Mouse (Mus musculus): Measurements from ENCODE around the gene Ccr8.

Ccr8 gene

DNA sequence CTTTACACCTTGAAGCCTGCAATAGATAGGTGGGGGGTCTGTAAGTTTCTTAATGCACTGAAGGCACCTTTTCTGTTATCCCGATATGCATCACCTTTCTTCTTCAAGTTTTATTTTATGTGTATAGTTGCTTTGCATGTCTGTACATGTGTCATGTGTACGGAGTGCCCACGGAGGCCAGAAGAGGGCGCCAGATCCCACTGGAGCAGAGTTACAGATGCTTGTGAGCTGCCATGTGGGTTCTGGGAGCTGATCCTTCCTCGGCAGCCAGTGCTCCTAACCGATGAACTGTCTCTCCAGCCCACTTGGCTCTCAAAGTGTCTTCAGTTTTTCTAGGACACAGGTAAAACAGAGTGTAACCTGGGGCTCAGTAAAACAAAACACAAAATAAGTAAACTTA, 10.7 kb upstream of the Ccr8 start:
- POLR2A ChIA-PET: interaction anchor here in 3 of 4 experiments (0.6 to 3.3 kb wide), 5 partner anchors 17 to 166 kb away, joined by 3 to 13 read pairs (median 4); partner anchors contain the start of gene Rpsa (in 1 of the 3)
- CTCF ChIA-PET: interaction anchor here (0.6 to 2.2 kb wide), 36 partner anchors 7 to 187 kb away, joined by 3 to 23 read pairs (median 4); partner anchors contain the start of genes Ccr8 (in 2 of the 4), Cx3cr1 (in 1 of the 4), Mobp (in 1 of the 4) and Slc25a38 (in 1 of the 4)

DNA sequence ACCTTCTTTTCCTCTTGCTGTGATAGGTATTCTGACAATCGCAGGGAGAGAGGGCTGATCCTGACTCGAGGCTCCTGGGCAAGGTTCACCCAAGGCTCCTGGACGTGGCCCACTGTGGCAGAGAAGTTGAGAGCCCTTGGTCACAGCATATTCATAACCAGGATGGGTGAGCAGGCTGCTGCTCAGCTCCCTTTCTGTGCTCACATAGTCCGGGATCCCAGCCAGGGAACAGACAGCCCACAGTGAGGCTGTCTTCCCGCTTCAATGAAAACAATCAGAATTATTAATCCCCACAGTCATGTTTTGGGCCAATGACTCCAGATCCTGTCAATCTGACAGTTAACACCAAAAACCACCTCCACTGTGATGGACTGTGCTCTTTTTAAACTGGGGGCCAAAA, 9.9 kb upstream of the Ccr8 start:
- POLR2A ChIA-PET: interaction anchor here in 3 of 4 experiments (0.6 to 3.3 kb wide), 5 partner anchors 12 to 165 kb away, joined by 3 to 13 read pairs (median 4); partner anchors contain the start of gene Rpsa (in 1 of the 3)
- CTCF ChIA-PET: interaction anchor here (0.6 to 2.1 kb wide), 24 partner anchors 9 to 188 kb away, joined by 3 to 23 read pairs (median 4); partner anchors contain the start of genes Ccr8 (in 1 of the 4), Cx3cr1 (in 1 of the 4), Mobp (in 1 of the 4) and Wdr48 (in 1 of the 4)

DNA sequence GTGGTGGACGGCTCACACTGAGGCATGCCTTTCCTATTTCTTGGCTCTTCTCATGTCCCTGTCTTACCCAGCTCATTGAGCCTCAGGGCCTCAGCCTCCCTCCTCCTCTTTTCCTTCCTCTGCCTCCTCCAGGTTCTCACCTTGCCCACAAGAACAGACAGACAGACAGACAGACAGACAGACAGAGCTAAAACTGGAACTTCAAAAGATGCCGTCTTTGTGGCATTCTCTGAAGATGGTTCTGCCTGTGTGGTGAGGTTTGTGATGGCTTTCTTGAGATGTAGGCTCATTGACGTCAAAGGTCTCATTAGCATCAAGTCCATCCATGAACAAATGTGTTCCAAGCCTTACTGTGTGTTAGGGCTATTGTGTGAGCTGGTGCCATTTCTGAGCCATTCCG, 9.2 kb upstream of the Ccr8 start:
- ChIA-PET POLR2A (interaction anchor here in 2 of 4 experiments (0.6 to 1.1 kb wide), 2 partner anchors 12 to 69 kb away, joined by 3 read pairs; no protein-coding TSS in a partner anchor), CTCF (interaction anchor here in 3 of 4 experiments (0.7 to 1.5 kb wide), 7 partner anchors 10 to 1555 kb away, joined by 3 to 13 read pairs (median 5); no protein-coding TSS in a partner anchor)

DNA sequence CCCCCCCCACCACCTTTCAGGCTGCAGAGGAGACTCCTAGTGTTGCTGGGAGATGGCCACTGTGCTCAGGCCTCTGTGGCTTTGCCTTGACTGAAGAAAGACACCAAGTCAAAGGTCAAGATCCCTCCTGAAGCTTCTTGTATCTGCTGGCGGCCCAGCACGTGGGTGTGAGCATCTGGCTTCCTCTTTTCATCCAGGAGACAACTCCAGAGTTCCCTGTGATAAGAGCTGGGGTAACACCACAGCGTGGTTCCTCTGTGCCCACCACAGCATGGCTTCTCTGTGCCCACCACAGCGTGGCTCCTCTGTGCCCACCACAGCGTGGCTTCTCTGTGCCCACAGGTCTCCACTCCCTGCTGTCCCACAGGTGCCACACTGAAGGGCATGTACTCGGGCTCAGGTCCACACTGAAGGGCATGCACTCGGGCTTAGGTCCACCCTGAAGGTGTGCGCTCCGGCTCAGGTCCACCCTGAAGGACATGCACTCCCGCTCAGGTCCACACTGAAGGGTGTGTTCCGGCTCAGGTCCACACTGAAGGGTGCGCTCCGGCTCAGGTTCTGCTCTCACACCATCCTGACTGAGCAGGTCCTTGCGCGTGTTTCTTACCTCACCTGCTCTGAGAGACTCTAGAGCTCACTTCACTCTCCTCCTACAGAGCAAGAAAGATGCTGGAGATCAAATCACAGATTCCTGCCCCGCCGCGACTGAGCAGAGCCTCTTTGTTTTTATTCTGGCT, 8.6 kb upstream of the Ccr8 start:
- ChIA-PET POLR2A (interaction anchor here in 2 of 4 experiments (0.5 to 1.1 kb wide), 2 partner anchors 69 to 134 kb away, joined by 3 read pairs; no protein-coding TSS in a partner anchor), CTCF (interaction anchor here (0.7 to 1.7 kb wide), 10 partner anchors 10 to 1555 kb away, joined by 3 to 13 read pairs (median 6); no protein-coding TSS in a partner anchor)

DNA sequence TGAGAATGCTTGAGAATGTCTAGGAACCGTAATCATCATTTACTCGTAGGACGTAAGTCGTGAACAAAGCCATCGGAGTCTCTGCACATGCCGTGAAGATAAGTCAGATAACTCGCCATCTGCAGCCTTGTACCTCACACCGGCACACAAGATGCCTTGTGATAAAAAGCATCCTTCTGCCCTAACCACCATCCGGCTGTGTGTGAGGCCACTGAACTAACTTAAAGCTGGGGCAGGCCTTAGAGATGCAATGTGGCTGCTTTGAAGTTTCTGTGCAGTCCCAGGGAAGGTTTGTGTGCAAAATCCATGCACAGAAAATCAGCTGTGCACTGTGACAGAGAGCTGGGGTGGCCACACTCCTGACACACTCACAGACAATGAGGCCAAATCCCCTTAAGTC, 7.5 kb upstream of the Ccr8 start:
- ChIA-PET POLR2A (interaction anchor here in 1 of 4 experiments (0.7 kb wide), 1 partner anchor 15 kb away, joined by 3 read pairs; no protein-coding TSS in a partner anchor), CTCF (interaction anchor here in 1 of 4 experiments (1.4 to 1.7 kb wide), 2 partner anchors 11 to 27 kb away, joined by 3 to 5 read pairs; no protein-coding TSS in a partner anchor)

DNA sequence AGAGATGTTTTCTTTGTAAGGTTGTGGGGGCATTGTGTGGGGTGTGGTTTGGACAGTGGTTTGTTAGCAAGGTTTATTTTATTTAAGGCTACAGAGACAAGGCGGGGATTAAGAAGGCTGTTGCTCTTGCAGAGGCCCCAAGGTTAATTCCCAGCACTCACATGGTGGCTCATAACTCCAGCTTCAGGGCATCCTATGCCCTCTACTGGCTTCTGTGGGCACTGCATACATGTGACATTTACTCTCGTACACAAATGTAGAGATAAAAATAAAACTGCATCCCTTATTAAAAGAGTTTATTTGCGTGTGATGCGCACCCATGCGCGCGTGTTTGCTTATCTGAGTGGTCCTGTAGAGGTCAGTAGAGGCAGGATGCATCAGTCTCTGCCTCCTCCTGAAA, 2.8 kb upstream of the Ccr8 start:
- CTCF ChIA-PET: interaction anchor here in 3 of 4 experiments (0.5 to 3.7 kb wide), 14 partner anchors 8 to 156 kb away, joined by 3 to 15 read pairs (median 4); no protein-coding TSS in a partner anchor
- POLR2A ChIA-PET: interaction anchor here in 2 of 4 experiments (0.8 to 1.5 kb wide), 4 partner anchors 9 to 84 kb away, joined by 3 to 4 read pairs (median 3); no protein-coding TSS in a partner anchor

DNA sequence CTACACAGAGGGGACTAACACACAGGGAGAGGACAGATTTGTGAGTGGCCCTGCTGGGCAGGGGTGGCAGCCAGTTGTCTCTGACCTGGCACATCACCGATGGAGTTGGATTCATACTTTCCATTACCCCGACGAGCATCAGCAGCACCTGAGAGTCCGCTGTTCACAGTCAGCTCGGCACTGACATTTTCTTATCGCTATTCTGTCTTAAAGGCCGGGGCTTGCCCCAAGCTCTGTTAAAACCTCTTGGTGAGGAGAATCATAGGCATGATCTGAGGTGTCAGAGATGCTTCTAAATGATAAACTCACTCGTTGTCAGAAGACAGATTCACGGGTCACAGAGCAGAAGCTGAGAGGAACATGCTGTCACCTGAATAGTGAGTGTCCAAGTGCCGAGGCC, 828 bp upstream of the Ccr8 start:
- POLR2A ChIA-PET: no interaction called here
- CTCF ChIA-PET: interaction anchor here in 3 of 4 experiments (0.8 to 1.3 kb wide), 5 partner anchors 10 to 20 kb away, joined by 3 to 5 read pairs (median 3); no protein-coding TSS in a partner anchor

DNA sequence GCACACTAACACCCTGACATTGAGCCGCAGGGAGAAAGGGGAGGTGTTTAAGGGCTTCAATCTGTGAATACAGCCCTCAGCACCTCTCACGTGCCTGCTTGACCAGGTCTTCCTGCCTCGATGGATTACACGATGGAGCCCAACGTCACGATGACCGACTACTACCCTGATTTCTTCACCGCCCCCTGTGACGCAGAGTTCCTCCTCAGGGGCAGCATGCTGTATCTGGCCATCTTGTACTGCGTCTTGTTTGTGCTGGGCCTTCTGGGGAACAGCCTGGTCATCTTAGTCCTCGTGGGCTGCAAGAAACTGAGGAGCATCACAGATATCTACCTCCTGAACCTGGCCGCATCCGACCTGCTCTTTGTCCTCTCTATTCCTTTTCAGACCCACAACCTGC, 1.8 kb downstream of the Ccr8 start:
- POLR2A ChIA-PET: interaction anchor here in 1 of 4 experiments (0.6 to 0.9 kb wide), 2 partner anchors 34 kb away, joined by 3 read pairs; partner anchors contain the start of gene Rpsa
- CTCF ChIA-PET: no interaction called here

DNA sequence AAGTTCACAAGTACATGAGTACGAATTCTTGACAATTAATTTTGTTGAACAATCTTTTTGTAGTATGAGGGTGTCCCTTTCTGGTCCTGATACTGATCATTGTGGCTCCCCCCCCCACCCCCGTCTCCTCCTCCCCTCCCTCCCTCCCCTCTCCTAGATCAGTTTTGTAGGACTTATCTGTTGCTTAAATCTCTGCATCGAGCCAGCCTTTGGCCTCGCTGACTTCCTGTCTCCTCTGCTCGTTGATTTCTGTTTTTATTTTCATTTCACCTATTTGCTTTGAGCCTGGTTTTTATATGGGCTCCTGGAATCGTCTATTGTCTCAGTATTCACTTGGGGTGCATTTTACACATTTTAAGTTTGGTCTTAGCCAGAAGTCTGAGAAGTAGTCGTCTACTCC, 4.0 kb downstream of the Ccr8 start:
- CTCF ChIA-PET: interaction anchor here in 2 of 4 experiments (0.6 kb wide), 2 partner anchors 51 to 100 kb away, joined by 3 to 5 read pairs; no protein-coding TSS in a partner anchor
- POLR2A ChIA-PET: no interaction called here

DNA sequence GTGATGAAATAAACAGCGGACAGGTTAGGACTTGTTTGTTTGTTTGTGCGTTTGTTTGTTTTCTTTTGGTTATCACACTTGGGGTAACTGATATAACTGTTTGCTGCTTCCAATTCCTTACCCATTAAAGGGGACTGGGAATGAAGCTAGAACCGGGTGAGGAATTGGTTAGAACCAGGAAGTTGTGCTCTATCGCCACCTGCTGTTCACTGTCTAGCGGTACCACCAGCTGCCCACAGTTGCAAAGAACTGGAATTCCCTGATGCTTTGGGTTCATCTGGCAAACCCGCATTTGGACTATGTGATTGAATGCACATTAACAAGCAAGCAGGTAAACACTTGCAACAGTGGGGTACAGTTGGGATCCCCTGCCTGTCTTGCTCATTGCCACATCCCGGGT, 6.8 kb downstream of the Ccr8 start:
- CTCF ChIA-PET: interaction anchor here (0.5 to 2.7 kb wide), 75 partner anchors 9 to 540 kb away, joined by 3 to 23 read pairs (median 4); partner anchors contain the start of genes Slc25a38 (in 3 of the 4), Mobp (in 1 of the 4), Rpsa (in 1 of the 4) and Xirp1 (in 1 of the 4)
- POLR2A ChIA-PET: interaction anchor here (0.6 to 4.7 kb wide), 26 partner anchors 9 to 315 kb away, joined by 3 to 26 read pairs (median 4); partner anchors contain the start of genes Rpsa (in 4 of the 4) and Slc25a38 (in 2 of the 4)

DNA sequence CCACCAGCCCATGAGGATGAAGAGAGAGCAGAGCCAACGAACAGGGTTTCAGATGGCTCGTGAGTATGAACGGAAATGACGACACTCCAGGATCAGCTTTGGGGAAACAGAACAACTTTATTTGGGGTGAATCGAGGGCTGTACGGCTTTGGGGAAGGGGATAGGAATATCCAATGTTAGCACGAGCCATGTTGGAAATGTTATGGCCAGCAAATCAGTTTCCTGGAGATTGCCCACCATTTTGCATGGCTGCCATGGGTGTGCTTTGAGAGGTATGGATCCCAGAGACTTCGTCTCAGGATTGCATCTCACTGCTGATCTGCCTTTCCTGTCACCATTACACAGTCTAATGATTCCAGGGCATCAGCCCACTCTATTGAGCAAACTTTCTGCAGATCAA, 7.4 kb downstream of the Ccr8 start:
- ChIA-PET POLR2A (interaction anchor here (0.6 to 4.7 kb wide), 22 partner anchors 11 to 314 kb away, joined by 3 to 26 read pairs (median 4); partner anchors contain the start of genes Rpsa (in 4 of the 4) and Slc25a38 (in 2 of the 4)), CTCF (interaction anchor here (0.5 to 2.7 kb wide), 62 partner anchors 10 to 541 kb away, joined by 3 to 23 read pairs (median 4); partner anchors contain the start of genes Slc25a38 (in 3 of the 4), Mobp (in 1 of the 4), Rpsa (in 1 of the 4) and Xirp1 (in 1 of the 4))

DNA sequence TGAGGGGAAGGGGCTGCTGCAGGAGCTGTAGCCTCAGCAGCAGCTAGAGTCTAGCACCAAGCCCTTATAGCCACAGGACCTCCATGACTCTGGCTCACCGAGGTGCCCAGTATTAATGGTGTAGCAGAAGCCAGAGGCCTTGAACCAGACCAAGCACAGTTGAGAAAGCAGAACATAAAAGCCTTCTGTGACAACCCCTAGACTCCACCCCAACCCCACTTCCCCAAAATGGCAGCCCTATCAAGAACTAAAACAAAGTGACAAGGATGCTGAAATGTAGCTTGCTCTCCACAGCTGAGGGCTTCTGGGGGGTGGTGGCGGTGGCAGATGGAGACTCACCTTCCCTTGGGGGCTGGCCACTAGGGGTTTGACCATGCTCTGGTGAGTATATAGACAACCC, 9.3 kb downstream of the Ccr8 start:
- POLR2A ChIA-PET: interaction anchor here in 1 of 4 experiments (0.6 to 4.7 kb wide), 5 partner anchors 9 to 474 kb away, joined by 3 to 26 read pairs (median 4); partner anchors contain the start of genes Rpsa and Slc25a38

DNA sequence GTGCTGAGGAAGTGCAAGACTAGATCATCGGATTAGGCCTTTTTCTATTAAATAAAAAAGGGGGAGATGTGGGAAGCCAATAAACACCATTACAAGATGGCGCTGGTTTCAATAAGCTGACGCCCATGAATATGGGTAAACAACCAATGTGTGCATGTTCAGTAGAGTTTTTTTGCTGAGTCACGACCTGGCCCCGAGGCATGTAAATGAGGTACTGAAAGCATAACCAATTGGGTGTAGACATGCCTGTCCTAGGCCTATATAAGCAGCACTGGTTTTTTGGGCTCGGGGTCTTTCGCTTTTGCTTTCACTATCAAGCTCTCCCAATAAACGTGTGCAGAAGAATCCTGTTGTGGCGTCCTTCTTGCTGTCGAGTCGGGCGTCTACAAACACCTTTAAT, 17.0 kb downstream of the Ccr8 start:
- CTCF ChIA-PET: interaction anchor here in 1 of 4 experiments (1.6 kb wide), 1 partner anchor 136 kb away, joined by 5 read pairs; no protein-coding TSS in a partner anchor

More for the DNA sequence above, 9.3 kb downstream of the Ccr8 start:
- CTCF ChIA-PET: interaction anchor here in 1 of 4 experiments (0.7 kb wide), 1 partner anchor 28 kb away, joined by 4 read pairs; no protein-coding TSS in a partner anchor

DNA sequence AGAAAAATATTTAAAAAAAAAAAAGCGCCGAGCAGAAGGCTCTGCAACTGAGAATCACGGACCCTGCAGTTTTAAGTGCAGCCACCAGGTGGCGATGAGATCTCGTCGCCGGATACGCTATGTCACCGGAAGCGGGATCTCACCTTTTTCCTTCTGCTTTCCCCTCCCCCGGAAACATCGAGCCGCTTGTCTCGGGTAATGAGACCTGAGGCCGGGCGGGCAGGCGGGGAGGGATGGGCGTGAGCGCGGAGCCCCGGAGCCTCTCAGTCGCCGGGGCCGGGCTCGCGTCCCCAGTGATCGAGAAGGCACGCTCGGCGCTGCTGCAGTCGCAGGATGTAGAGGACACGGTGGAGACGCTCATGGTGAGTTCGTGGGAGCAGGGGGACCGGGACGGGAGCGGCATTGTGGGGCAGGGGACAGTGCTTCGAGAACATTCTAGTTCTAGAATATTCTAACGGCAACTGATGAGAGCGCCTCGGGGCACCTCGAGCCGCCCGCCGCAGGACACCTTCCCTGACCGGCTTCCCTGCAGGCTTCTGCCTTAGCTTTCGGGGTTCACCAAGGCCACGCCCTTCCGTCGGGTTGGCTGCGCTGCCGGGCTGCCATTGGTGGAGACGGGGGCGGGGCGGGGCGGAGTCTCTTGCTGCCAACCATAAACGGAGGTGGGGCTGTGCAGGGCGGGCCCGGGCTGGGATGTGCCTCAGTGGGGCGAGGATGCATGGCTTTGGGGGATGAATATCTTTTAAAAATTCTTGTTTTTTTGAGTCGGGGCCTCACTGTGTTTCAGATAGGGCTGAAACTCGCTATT, 18.5 kb downstream of the Ccr8 start, which contains the start of gene Slc25a38:
TSS of gene Slc25a38 (plus strand) at position 164 of the 808 bp plus-strand sequence.
- ChIA-PET POLR2A (interaction anchor here (0.6 to 19.0 kb wide), 32 partner anchors 9 to 462 kb away, joined by 3 to 551 read pairs (median 4); partner anchors contain the start of genes Rpsa (in 4 of the 4), Csrnp1 (in 1 of the 4) and Mobp (in 1 of the 4)), CTCF (interaction anchor here in 3 of 4 experiments (0.6 to 1.9 kb wide), 11 partner anchors 12 to 135 kb away, joined by 3 to 10 read pairs (median 3); no protein-coding TSS in a partner anchor)

More for the DNA sequence above, 17.0 kb downstream of the Ccr8 start:
- POLR2A ChIA-PET: interaction anchor here in 3 of 4 experiments (0.5 to 19.0 kb wide), 7 partner anchors 10 to 125 kb away, joined by 3 to 551 read pairs (median 13); partner anchors contain the start of gene Rpsa (in 2 of the 3)

DNA sequence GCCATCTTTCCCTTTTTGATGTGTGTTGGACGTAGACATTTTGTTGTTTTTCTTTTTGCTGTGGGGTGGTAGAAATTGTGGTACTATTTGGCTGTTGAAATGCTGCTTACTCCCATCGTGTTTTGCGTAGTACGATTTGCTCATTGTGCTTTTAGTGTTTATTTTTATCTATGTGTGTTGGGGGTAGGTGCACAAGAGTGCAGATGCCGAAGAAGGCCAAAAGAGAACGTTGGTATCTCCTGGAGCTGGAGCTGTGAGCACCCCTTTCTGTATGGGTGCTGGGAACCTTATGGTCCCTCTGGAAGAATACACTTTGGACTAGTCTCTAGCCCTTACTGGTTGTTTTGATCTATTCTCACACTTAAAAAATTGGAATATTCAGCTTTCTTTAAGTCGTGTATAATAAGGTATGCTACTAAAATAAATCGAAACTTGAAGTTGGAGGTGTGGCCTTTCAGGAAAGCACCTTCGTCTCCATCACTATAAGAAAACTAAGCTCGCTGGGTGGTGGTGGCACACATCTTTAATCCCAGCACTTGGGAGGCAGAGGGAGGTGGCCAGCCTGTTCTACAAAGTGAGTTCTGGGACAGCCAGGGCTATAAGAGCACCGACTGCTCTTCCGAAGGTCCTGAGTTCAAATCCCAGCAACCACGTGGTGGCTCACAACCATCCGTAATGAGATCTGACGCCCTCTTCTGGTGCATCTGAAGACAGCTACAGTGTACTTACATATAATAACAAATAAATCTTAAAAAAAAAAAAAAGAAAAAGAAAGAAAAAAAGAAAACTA, 19.4 kb downstream of the Ccr8 start:
- ChIA-PET CTCF (interaction anchor here in 3 of 4 experiments (0.6 to 1.9 kb wide), 9 partner anchors 13 to 180 kb away, joined by 3 to 10 read pairs (median 4); no protein-coding TSS in a partner anchor), POLR2A (interaction anchor here (0.6 to 19.0 kb wide), 27 partner anchors 9 to 461 kb away, joined by 3 to 551 read pairs (median 4); partner anchors contain the start of genes Rpsa (in 4 of the 4), Csrnp1 (in 1 of the 4) and Mobp (in 1 of the 4))

DNA sequence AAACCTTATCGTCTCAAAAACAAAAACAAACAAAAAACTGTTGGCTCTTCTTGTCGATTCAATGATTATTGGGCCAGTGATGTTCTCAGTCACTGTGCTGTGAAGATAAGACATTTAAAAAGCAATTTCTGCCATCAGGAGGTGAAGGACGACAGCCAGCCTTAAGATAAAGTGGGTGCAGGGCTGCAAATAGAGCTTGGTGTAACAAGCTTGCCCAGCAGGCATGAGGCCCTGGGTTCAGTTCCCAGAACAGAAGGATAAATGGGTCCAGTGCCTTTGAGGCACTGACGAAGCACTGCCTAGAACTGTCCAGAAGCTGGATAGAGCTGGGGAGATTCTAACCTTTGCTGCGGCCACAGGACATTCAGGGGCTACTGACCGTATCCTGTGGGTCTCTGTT, 20.6 kb downstream of the Ccr8 start:
- CTCF ChIA-PET: interaction anchor here in 1 of 4 experiments (0.6 kb wide), 1 partner anchor 90 kb away, joined by 3 read pairs; no protein-coding TSS in a partner anchor
- POLR2A ChIA-PET: interaction anchor here in 3 of 4 experiments (0.7 to 19.0 kb wide), 6 partner anchors 14 to 90 kb away, joined by 3 to 551 read pairs (median 4); partner anchors contain the start of gene Rpsa (in 3 of the 3)
